Mouse (Mus musculus): ENCODE measurements around the gene Adipor2. TPM values are rescaled to one million over a fixed set of nuclear protein-coding genes. Genes with fewer than 3 reads are reported as not detected.

Gene Adipor2
- polyA plus RNA-seq, 1 experiment from 2014 or later, result 27.9 TPM

DNA sequence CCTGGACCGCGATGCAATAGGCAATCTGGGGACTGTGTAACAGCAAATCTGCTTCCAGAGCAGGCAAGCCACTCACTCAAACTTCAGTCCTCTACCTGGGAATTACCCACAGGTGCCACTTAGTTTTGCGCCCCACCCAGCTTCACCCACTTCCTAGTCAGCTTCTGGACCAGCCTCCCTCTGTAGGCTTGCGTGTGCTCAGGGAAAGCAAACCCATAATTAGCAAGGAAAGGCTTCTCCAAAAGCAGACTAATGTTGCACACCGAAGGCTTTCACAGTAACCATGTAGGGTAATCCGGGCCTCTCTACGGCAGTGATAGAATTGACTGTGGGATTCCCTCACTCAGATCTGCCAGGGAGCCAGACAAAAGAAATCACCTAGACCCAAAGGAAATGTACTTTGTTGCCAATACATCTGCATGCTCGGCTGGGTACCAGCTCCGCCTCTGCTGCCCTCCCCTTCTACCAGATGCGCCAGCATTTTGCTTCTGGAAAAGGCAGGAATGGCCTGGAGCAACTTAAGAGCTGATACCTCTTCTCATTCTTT is 109.6 kb downstream of the Adipor2 start:
- no peaks in the 10 kb centered on the region for H3K36me3 ChIP-seq
- no peaks in the 10 kb centered on the region for H3K4me1 ChIP-seq (replicated peaks)
- 66% methylated on average over 10 of the region's 10 CpGs for WGBS
- peaks cover 13% of the 10 kb centered on the region; the same call in 1 of the 2 replicates for H3K27me3 ChIP-seq
- no peak overlapping the region for H3K9ac ChIP-seq (replicated peaks)
- no peak overlapping the region for H3K4me3 ChIP-seq (replicated peaks)
- H3K9me3 ChIP-seq, result no peaks in the 10 kb centered on the region
- no peak overlapping the region for H3K4me2 ChIP-seq
- no peak for ATAC-seq (ENCODE audit: insufficient number of reproducible peaks, insufficient read depth, low FRiP score, low TSS enrichment, low read depth)
- no peak overlapping the region for H3K27ac ChIP-seq

DNA sequence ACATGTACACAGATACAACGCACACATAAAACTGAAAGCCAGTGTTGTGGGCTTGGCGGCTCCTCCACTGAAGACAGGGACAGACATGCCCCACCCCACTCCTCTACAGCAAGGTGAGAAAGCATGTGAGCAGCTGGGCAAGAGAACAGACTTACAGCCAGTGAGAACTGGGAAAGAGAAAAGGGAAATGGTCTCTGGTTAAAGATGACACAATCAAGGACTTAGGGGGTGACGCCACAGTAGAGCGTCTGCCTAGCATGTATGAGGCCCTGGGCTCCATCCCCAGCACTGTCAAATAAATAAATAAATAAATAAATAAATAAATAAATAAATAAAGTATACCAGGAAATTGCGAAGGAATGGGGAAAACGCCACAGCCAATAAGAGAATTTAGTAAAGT is 114.2 kb downstream of the Adipor2 start:
- H3K36me3 ChIP-seq, result no peaks in the 10 kb centered on the region
- peaks cover 4% of the 10 kb centered on the region; the same call in 1 of the 2 replicates for H3K27me3 ChIP-seq
- no peaks in the 10 kb centered on the region for H3K4me1 ChIP-seq (replicated peaks)
- H3K27ac ChIP-seq, result no peak overlapping the region
- no peak for ATAC-seq (ENCODE audit: insufficient number of reproducible peaks, insufficient read depth, low FRiP score, low TSS enrichment, low read depth)
- no peak overlapping the region for H3K4me3 ChIP-seq (replicated peaks)
- H3K9me3 ChIP-seq, result no peaks in the 10 kb centered on the region
- H3K4me2 ChIP-seq, result no peak overlapping the region
- no peak overlapping the region for H3K9ac ChIP-seq (replicated peaks)
- WGBS, result 90% methylated on average over 6 of the region's 6 CpGs

Other genes starting within 250 kb of the Adipor2 start
- gene Dcp1b, start 242.5 kb downstream of the Adipor2 start, polyA plus RNA-seq (2016; fragmentation: Nextera tagmentation; extraction: Ambion mirVana), result 8.4 and 8.9 TPM in 2 replicates
- 13.8 and 14.2 TPM in 2 replicates for gene Cacna1c, start 221.3 kb downstream of the Adipor2 start, polyA plus RNA-seq (2016; fragmentation: Nextera tagmentation; extraction: Ambion mirVana)
- gene Cacna2d4, start 181.2 kb downstream of the Adipor2 start, polyA plus RNA-seq (2016; fragmentation: Nextera tagmentation; extraction: Ambion mirVana), result not detected in 2 replicates
- 0.18 TPM in 1 of 2 replicates, not detected in the other for gene Lrtm2, start 86.9 kb downstream of the Adipor2 start, polyA plus RNA-seq (2016; fragmentation: Nextera tagmentation; extraction: Ambion mirVana)
- 4.2 and 4.9 TPM in 2 replicates for gene Fbxl14, start 62.0 kb upstream of the Adipor2 start, polyA plus RNA-seq (2016; fragmentation: Nextera tagmentation; extraction: Ambion mirVana)
- 21.9 and 24.9 TPM in 2 replicates for gene Wnt5b, start 126.6 kb upstream of the Adipor2 start, polyA plus RNA-seq (2016; fragmentation: Nextera tagmentation; extraction: Ambion mirVana)